Mouse (Mus musculus) frontal cortex, postnatal 25 days (tissue): Measurements from ENCODE around the gene Gm17555.
"Not testable (repeated sequence)": the region's sequence is repeated elsewhere in the genome, so short reads cannot be mapped to it uniquely, and the experiment has no call there.

Experiments
- DNase-seq, 2 experiments: peaks; one replicate each; pipeline ENCODE4 v3.0.0; 2022; ENCODE audit warnings: low spot score in 2 of 2

Gene Gm17555

GRCm38 (mm10) chr2:126214800-126215199, at the start of gene Gm17555:
Gene Gm17555, plus strand, starts transcription at chr2:126215100.
- not testable (repeated sequence) for DNase-seq

GRCm38 (mm10) chr2:126165277-126166018, 49.5 kb upstream of the Gm17555 start:
- no peak for DNase-seq

GRCm38 (mm10) chr2:126166335-126166734, 48.6 kb upstream of the Gm17555 start:
- DNase-seq = no peak

GRCm38 (mm10) chr2:126166848-126167617, 47.9 kb upstream of the Gm17555 start:
- DNase-seq = no peak

- no peak for DNase-seq
Measured at GRCm38 (mm10) chr2:126171427-126171826, 43.5 kb upstream of the Gm17555 start.

- DNase-seq = no peak
Measured at GRCm38 (mm10) chr2:126191306-126191705, 23.6 kb upstream of the Gm17555 start.

GRCm38 (mm10) chr2:126192129-126192528, 22.8 kb upstream of the Gm17555 start:
- no peak for DNase-seq

GRCm38 (mm10) chr2:126195631-126196356, 19.1 kb upstream of the Gm17555 start:
- no peak for DNase-seq

- DNase-seq = no peak
Measured at GRCm38 (mm10) chr2:126198971-126199370, 15.9 kb upstream of the Gm17555 start.

- no peak for DNase-seq
Measured at GRCm38 (mm10) chr2:126211011-126211680, 3.8 kb upstream of the Gm17555 start.

- DNase-seq = no peak
Measured at GRCm38 (mm10) chr2:126227581-126227980, 12.7 kb downstream of the Gm17555 start.

GRCm38 (mm10) chr2:126231731-126232130, 16.8 kb downstream of the Gm17555 start:
- DNase-seq = no peak

GRCm38 (mm10) chr2:126236905-126237304, 22.0 kb downstream of the Gm17555 start:
- DNase-seq = no peak

GRCm38 (mm10) chr2:126245446-126245845, 30.5 kb downstream of the Gm17555 start:
- peak; percentile 4 to 7 for DNase-seq

- no peak for DNase-seq
Measured at GRCm38 (mm10) chr2:126248536-126248935, 33.6 kb downstream of the Gm17555 start.

GRCm38 (mm10) chr2:126252211-126252610, 37.3 kb downstream of the Gm17555 start:
- DNase-seq = no peak
